Mouse (Mus musculus) adrenal gland, postnatal 10 days (tissue): ENCODE measurements around the gene Ppfia1. TPM values are rescaled to one million over a fixed set of nuclear protein-coding genes. Genes with fewer than 3 reads are reported as not detected.

ENCODE experiments used
- DNase-seq: peaks from one replicate; pipeline ENCODE4 v3.0.0; 2021; ENCODE audit warnings: mixed read lengths
- long read RNA-seq, 2 experiments: library from polyadenylated mRNA; stranded (forward); transcript quantifications; one replicate each; pipeline ENCODE4 v2.0.0; 2021
- total RNA-seq, 2 experiments: library from RNA; stranded (reverse); gene quantifications; 2 replicates each; pipeline ENCODE4 v1.2.3; 2021

Ppfia1 gene
- 10 to 100 TPM; 41.7 to 48.5 TPM for total RNA-seq
- long read RNA-seq, experiment 1, partial matches to known transcripts, result 10 of 38 reads
- long read RNA-seq, experiment 1, other reads (novel, unspliced or antisense), result 28 of 38 reads
- long read RNA-seq, experiment 2, partial matches to known transcripts, result 0 of 31 reads
- long read RNA-seq, experiment 2, other reads (novel, unspliced or antisense), result 31 of 31 reads

DNA sequence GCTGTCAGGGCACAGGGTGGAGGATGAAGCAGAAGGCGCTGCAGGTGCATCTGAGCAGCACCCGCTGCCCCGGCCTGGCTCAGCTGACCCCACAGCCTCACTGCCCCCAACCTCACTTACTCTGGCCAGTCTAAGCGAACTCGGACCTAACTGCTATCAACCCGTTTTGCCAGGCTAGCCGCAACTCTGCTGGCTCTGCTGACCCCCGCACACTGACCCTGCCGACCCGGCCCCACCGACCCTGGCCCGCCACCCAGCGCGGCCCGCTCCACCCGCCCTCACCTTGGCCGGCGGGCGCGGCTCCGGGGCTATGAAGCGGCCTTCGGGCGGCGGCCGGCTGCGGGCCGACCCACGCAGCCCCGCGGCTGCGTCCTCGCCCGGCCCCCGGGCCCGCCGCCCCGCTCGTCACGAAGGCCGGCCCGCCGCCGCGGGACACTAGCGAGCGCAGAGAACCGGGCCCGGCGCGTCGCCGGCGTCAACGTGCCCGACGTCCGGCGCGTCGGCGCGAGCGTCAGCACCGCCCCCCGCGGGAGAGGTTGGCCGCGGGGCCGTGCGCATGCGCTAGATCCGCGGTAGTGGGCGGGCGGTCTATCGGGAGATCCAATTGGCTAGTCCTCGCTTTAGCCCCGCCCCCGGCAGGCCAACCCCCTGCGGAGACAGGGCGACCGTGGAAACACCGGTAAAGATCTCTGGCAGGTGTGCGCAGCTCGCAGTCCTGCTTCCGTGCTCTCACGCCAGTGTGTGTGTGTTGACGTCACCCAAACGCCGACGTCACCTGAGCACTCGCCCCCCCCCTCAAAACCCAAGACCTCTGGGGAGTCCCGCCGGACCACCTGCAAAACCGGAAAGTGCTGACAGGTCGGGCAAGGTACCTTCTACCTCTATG is at the start of gene Ppfia1:
Ppfia1 (minus strand) TSS at position 493 of the 886 bp plus-strand sequence.
- DNase-seq, result peak; percentile 99

DNA sequence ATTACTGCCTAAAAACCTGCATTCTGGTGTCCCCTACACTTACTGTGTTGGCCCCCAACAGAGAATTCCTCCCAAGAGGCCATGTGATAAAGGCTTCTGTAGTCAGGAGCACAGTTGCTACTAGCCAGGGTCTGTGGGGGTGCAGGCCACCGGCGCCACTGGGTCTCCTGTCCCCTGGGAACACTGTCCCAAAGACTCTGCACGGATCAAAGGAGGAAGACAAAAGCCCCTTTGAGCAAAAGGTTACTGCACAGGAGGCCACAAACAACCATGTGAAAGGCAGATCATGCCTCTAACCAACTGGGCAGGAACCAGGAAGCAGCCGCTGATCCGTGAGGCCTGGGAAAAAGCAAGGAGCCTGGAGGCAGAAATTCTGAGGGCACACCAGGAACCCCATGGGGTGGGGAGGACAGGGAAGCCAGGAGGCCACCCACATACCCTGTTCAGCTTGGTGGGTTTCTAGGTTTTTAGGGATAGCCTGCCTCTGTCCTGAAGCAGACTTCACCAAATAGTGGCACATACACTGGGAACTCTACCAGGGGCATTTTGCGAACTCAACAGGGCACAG is 46.9 kb upstream of the Ppfia1 start:
- no peak for DNase-seq

DNA sequence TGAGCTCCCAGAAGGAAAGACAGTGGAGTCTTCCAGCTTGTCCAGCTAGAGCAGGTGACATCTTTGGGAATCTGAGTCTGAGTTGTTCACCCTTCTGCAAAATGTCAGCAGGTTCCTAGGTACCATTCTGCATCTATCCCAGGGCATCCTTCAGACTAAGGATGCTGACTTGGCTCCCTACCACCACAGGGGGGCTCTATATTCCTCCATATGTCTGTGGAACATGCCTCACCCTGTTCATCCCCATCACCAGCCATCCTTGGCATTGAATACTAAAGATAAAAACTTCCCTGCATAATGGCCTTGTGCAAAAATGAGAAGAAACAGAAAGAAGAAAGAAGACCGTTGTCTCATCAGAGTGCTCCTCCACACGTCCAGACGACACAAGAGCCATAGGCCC is 36.0 kb upstream of the Ppfia1 start:
- DNase-seq, result no peak

DNA sequence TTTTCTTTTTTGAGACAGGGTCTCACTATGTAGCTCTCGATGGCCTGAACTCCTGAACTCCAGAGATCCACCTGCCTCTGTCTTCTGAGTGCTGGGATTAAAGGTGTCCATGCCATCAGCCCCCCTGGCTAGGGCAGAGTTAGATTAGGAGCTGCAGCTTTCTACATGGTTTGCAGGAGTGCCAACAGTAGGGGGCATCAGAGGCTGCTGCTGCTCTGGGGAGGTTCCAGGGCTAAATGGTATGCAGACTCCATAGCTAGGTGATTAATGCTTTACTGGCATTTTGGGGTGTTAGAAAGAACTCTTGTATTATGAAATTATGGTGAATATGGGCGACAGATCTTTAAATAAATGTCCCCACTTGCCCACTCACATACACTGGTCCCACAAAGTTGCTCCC is 33.8 kb upstream of the Ppfia1 start:
- DNase-seq, result peak; percentile 76

DNA sequence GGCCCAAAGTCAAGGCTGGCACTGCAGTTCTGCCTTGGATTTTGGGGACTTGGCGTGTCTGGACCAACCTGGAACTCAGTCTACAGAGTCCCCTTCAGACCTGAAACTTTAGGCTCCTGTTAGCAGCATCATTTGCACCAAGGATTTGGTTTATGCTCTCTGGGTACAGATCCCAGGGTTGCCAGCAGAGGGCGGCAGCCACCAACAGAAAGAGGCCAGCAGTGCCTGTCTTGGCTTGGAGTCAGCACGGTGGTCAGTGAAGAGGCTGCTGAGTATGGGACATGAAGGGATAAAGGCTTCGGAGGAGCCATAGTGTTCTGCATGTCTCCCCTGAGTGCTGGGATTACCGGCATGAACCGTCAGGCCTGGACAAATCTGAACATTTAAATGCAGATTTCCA is 32.1 kb upstream of the Ppfia1 start:
- peak; percentile 86 for DNase-seq

DNA sequence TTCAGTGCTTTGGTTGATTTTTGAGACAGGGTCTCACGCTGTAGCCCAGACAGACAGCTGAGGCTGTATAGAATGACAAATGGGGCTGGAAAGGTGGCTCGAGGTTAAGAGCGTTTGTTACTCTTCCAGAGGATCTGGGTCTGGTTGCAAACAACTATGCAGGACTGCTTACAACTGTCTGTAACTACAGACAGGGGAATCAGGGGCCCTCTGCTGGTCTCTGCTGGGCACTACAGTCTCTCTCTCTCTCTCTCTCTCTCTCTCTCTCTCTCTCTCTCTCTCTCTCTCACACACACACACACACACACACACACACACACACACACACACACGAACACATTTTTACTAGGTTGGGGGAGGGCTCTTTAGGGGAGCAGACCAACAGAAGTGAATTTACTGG is 30.1 kb upstream of the Ppfia1 start:
- peak; percentile 57 for DNase-seq

DNA sequence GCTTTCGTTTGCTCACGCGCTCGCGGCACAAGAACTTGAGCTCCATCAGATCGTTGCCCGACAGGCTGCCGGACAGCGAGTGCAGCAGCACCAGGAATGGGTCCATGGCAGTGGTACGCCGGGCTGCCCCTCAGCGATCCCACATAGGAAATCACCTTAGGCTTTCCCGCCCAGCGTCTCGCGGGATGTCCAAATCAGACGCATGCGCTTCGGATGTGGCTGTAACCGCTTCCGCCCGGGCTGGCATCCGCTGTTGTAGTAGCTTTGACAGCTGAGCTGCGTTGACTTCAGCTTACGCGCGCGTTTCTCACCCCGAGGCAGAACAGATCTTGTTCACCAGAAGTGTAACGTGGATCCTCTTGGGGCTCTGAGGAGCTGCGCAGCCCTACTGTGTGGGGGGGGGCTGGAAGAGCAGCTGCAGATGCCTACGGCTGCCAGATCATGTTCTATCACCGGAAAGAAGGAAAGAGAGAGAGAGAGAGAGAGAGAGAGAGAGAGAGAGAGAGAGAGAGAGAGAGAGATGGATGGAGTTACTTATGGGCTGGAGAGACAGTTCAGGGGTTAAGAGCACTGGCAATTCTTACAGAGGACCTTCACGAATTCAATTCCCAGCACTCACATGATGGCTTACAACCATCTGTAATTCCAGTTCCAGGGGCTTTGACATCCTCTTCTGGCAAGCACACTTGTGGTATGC is 28.9 kb upstream of the Ppfia1 start, which contains the start of gene Fadd:
Fadd (minus strand) TSS at position 180 of the 697 bp plus-strand sequence.
- peak; percentile 98 for DNase-seq

DNA sequence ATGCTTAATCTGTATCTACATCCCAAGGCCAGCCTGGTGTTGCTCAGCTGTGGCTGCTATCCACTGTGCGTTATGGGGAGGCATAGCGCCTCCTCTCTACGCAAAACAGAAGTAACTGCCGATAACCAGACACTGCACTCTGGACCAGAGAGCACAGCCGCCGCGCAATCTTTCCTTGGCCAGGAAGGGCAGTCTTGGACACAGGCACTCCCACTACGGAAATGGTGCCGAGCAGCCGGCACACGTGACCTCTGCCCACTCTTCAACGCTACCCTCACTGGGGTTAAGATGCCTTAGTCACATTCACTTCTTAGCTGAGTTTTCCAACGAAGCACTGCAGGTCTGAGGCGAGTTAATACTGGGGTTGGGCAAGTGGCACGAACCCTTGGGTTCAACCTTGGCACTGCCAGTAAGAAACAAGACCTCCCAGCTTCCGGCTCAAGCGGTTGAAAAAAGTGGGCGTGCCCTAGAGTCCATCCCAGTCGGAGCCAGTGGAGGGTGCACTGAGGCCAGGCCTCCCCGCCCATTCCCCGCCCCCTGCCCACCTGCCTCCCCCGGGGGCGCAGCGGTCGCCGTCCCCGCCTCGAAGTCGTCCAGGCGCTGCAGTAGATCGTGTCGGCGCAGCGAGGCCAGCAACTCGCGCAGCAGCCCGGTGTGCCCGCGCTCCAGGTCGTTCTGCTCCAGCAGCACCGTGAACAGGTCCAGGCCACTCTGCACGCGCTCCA is 28.2 kb upstream of the Ppfia1 start:
- DNase-seq, result peak; percentile 87

DNA sequence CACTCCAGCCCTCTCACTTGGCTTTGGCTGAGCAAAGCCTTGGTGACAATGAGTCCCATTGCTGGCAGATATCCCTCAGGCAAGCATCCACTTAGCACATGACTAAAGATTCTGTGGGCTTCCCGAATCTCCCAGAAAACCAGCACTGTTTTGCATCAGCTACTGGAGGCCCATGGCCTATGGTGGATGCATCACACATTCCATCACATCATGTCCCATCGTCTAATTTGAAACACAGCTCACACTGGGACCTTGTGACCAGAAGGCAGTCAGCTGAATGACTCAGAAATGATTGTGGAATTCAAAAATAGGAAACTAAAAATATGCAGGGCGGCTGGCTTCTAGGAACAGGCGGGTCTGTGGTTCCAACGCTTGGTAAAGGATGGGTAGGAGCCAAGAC is 24.3 kb upstream of the Ppfia1 start:
- DNase-seq, result no peak

DNA sequence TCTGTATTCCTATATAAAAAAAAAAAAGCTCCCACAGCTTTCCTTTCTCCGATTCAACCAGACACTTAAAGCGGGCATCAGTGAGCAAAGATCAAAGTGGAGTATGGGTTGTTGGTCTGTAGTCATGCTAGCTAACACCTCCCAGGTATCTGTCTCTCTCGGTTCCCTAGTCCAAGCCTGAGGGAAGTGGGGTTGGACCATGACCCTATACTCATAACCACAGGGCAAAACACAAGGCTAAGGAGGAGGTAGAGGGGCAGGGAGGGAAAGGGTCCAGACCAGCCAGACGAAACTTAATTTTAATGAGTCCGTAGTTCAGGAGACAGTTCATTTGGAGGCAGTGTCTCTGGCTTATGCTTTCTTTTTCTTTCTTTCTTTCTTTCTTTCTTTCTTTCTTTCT is 18.7 kb upstream of the Ppfia1 start:
- DNase-seq, result no peak

DNA sequence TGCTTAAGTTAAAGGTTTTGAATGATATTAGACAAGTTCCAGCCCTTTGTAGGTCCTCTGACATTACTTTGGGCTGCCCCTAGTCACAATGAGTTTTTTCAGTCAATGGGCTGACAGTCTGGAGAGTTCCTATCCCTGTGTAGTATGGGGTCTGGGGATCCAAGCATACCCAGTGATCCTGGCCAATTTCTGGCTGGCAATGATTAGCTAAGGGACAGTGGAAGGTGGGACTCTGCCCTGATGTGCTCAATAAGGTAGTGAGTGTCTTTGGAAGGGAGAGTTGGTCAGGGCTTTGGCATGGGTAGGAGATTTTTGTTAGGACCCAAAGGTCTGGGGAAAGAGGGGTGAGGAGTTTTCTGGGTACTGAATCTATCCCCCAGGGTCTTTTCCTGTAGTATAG is 18.1 kb upstream of the Ppfia1 start:
- no peak for DNase-seq

DNA sequence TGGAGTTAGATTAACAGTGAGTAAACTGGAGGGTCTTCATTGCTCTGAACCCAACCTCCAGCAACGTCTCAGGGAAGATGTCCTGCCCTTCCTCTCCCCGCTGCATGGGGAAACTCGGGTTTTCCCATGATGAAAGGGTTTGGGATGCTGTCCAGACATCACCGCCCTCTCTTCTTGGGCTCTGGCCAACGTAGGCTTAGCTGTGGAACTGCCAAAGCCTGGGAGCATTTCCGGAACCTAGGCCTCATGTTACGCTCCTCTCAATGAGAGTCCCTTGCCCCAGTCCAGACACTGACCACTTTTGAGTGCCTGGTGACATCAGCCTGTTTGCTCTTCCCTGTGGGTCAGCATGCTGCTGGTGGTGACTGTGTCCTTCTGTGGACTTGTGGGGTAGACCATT is 15.9 kb upstream of the Ppfia1 start:
- peak; percentile 55 for DNase-seq

DNA sequence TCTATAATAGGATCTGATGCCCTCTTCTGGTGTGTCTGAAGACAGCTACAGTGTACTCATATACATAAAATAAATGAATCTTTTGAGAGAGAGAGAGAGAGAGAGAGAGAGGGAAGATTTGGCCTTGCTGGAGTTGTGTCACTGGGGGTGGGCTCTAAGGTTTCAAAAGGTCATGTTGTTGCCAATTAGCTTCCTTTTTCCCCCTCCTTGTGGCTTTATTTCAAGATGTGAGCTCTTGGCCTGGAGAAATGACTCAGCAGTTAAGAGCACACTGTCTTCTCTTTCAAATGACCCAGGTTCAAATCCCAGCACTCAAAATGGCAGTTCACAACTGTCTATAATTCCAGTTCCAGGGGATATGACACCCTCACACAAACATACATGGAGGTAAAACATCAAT is 14.6 kb upstream of the Ppfia1 start:
- DNase-seq, result no peak

DNA sequence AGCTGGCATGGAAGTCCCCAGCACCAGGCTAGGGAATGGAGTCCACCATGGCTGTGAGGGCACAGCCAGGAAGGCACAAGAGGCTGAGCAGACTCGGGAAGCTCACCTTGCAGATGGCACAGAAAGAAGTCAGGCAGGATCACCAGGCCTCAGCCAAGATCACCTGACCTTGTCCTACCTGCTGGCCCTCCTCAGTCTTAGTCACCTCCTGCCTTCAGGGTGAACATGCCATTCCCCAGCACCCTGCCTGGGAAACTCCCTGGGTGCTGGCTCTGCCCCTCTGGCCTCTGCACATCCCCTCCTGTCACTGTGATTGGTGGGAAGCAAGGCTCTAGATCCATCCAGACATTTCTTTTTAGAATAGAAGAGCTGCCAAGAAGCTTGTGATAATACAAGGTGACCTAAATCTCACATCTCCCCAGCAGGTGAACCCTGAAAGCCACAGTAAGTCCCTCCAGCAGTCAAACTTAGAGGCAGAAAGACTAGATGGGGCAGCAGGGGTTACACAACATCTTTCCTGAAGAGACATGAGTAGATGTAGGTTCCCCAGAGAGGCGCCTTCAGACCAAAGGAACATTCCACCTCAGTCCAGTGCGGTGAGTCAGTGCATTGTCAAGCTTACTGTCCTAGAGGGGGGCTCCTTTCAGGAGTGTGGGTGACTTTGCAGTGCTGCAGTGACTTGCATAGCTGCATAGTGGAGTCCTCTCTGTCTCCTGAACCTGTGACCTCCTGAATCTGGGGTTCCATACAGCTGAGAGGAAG is 13.6 kb upstream of the Ppfia1 start:
- DNase-seq, result no peak

DNA sequence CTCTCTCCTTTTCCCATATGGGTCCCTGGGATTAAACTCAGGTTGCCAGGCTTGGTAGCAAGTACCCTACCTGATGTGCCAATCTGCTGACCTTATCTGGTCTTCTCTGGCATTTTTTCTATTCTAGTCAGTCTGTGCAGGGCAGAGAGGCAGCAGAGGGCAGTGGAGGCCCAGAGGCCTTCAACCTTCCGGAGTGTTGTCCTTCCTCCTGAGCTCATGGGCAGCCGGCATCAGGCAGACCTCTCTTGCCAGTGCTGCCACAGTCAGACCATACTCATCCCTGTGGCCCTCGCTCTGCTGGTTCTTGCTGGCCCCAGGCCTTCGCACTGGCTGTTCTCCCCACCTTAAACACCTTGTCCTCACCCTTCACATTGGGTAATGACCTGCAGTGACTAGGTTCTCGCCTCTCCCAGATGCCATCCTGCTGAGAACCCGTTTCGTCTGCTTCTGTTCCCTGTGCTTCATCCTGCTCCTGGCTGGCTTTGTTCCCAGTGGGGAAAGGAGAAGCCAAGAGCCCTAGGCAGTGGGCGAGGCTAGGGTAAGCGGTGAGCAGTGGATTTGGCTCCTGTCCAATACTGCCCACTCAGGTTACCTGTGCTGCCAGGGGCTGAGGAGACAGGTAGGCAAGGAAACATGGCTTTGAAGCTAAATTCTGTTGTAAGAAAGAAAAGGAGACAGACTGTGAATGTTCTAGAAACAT is 10.1 kb upstream of the Ppfia1 start:
- no peak for DNase-seq

DNA sequence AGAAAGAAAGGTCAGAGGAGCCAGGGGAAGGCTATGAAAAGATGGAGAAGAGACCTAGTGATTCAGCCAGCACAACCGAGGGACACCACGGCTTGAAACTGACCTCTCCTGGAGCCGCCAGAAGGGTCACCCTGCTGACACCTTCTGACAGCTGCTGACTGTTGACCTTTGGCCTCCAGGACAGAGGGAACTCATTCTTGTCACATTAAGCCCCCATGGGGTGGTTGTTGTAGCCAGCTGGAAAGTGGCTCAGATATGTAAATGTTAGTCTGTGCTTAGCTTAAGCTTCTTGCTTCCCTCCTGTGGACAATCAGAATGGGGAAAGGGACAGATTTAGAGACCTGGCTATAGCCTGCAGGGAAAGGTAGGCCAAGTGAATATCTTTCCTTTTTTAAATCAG is 8.5 kb upstream of the Ppfia1 start:
- DNase-seq, result no peak

DNA sequence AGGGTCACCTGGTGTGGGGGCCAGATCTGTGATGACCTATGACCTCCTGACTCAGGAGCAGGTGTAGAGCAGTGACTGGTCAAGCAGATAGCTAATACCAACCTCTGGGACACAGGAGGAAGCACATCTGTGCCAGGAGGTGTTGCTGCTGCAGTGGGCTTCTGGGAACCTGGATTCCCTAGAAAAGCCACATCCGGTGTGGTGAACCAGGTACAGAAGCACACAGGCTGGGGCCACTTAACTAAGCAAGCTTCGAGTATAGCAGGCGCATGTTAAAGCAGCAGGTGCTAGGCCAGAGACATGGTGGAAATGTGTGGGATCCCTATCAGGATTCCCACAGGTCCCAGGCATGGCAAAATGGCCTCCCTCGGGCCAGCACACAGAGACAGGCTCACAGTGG is 7.1 kb upstream of the Ppfia1 start:
- DNase-seq, result no peak

DNA sequence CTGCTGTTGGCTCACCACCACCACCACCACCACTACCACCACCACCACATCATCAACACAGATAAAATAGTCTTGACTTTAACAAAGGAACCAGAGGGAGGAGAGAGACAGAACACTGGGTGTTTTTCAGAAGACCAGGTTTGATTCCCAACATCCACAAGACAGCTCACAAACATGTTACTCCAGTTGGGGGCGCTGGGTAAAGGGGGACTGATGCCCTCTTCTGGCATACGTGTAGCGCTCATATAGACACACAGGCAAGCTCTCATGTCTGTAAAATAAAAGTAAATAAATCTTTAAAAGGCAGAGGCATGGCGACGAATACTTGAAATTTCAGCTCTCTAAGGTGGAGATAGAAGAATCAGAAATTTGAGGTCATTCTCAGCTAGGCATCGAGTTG is 5.0 kb upstream of the Ppfia1 start:
- DNase-seq, result no peak

DNA sequence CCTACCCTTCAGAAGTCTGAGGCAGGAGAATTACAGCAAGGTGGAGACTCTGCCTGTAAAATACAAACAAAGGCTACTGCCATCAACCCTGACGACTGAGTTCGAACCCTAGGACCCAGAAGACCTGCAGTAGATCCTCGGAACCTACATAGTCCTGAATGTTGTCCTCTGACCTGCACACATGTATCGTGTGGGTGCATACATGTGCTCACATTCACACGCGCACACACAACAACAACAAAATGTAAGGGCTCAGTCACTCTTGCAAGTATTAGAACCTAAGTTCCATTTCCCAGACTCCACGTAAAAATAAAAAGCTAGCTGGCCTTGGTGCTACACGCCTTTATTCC is 569 bp upstream of the Ppfia1 start:
- no peak for DNase-seq

DNA sequence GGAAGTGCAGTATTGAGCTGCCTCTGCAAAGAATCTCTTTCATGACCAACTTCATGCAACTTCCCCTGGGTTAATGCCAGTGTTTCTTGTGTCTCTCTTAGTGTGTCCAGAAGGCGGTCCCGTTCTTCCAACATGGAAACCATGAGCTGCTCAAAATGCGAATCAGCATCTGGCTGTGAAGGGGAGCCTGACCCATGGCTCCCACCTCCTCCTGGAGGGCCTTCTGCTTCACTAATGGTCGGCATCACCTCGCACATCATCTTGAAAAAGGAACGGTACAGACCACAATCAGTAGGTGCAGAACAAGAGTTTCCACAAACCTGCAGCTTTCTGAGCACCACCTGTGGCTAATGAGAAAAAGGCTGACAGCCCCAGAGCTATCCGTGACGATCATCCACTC is 1.3 kb downstream of the Ppfia1 start:
- DNase-seq, result no peak

DNA sequence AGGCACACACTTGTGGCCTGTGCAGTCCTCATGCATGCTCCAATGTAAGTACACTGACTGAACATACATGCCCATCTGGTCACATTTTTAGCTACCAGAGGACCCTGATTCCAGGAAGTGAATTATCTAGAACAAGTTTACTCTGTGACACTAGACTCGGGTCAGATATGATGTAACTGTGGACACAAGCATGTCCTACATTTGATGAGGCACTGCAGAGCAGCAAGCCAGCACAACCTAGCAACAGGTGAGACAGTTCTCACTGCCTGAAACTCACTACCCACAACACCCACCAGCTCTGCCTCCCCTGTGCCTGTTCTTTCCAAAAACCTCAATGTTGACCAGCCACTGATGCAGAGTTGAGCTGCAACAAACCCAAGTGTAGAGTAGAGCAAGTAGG is 2.7 kb downstream of the Ppfia1 start:
- no peak for DNase-seq
